Mouse (Mus musculus): ENCODE data around the gene Hist1h2bk.
"Not testable (repeated sequence)": the region's sequence is repeated elsewhere in the genome, so short reads cannot be mapped to it uniquely, and the experiment has no call there.

Gene Hist1h2bk

GRCm38 (mm10) chr13:22053754-22054153 lies 18.1 kb downstream of the Hist1h2bk start:
- in situ Hi-C loops (cut with MboI; ENCODE audit: unreplicated experiment in 2 of 2), result loop anchor here in 1 of 2 experiments (25.0 kb wide), 1 partner anchor 334 kb away; the partner anchor contains the start of genes Vmn1r199 and Vmn1r200

GRCm38 (mm10) chr13:22061422-22061821 lies 25.8 kb downstream of the Hist1h2bk start:
- in situ Hi-C loops (cut with MboI; ENCODE audit: unreplicated experiment in 2 of 2), result loop anchor here in 1 of 2 experiments (25.0 kb wide), 1 partner anchor 326 kb away; the partner anchor contains the start of genes Vmn1r199 and Vmn1r200

GRCm38 (mm10) chr13:22063468-22063867 lies 27.8 kb downstream of the Hist1h2bk start:
- in situ Hi-C loops (cut with MboI; ENCODE audit: unreplicated experiment in 2 of 2), result loop anchor here in 1 of 2 experiments (25.0 kb wide), 1 partner anchor 324 kb away; the partner anchor contains the start of genes Vmn1r199 and Vmn1r200

GRCm38 (mm10) chr13:22084140-22084539 lies 48.5 kb downstream of the Hist1h2bk start, which contains the start of gene Vmn1r188:
TSS of gene Vmn1r188 (plus strand) at chr13:22084440.
- in situ Hi-C loops (cut with MboI; ENCODE audit: unreplicated experiment in 2 of 2), result not testable (repeated sequence)
